Mouse (Mus musculus): ENCODE measurements around the gene 1700003E16Rik. TPM values are rescaled to one million over a fixed set of nuclear protein-coding genes. Genes with fewer than 3 reads are reported as not detected.

The 1700003E16Rik gene
- polyA plus RNA-seq, 1 experiment: 1.9 TPM

- peaks cover 16% of the 10 kb centered on the region for H3K79me2 ChIP-seq (ENCODE audit: control insufficient read depth, insufficient read depth)
- H3ac ChIP-seq (ENCODE audit: control insufficient read depth, insufficient read length): peak overlapping the region; percentile 29
- TF ChIP-seq TCF3 (IDR thresholded peaks at IDR 0.05; ENCODE audit: insufficient read length, low read depth) (no peak), REST (IDR thresholded peaks at IDR 0.05; ENCODE audit: insufficient read depth, insufficient read length) (no peak), MYOD1 (IDR thresholded peaks at IDR 0.05; ENCODE audit: control insufficient read depth in 1 of 3, insufficient read length in 2 of 3, low read depth in 2 of 3) (no peak), E2F4 (IDR thresholded peaks at IDR 0.05; ENCODE audit: insufficient read depth) (no peak), MAX (IDR thresholded peaks at IDR 0.05; ENCODE audit: low read depth) (no peak), POLR2A (IDR thresholded peaks at IDR 0.05; ENCODE audit: insufficient read length, low read depth) (no peak), SRF (IDR thresholded peaks at IDR 0.05; ENCODE audit: control insufficient read depth, insufficient read length, low read depth) (no peak), USF1 (IDR thresholded peaks at IDR 0.05; ENCODE audit: low read depth) (no peak)
- peak overlapping the region; percentile 85 for H3K4me2 ChIP-seq (ENCODE audit: low read depth)
- H3K4me3 ChIP-seq: peak overlapping the region; percentile 59
- H3K27me3 ChIP-seq (ENCODE audit: control insufficient read depth, insufficient read depth, insufficient read length): no peaks in the 10 kb centered on the region
- H3K36me3 ChIP-seq (ENCODE audit: control insufficient read depth, insufficient read depth): no peaks in the 10 kb centered on the region
Observed at GRCm38 (mm10) chr6:83121863-83122710, 34.1 kb upstream of the 1700003E16Rik start.

- H3K4me2 ChIP-seq (ENCODE audit: low read depth): peak overlapping the region; percentile 85
- H3K4me3 ChIP-seq: peak overlapping the region; percentile 59
- no peaks in the 10 kb centered on the region for H3K27me3 ChIP-seq (ENCODE audit: control insufficient read depth, insufficient read depth, insufficient read length)
- no peak for TF ChIP-seq CEBPB (IDR thresholded peaks at IDR 0.05; ENCODE audit: insufficient read depth, poor library complexity, severe bottlenecking)
- no peak for TF ChIP-seq TCF3 (IDR thresholded peaks at IDR 0.05; ENCODE audit: insufficient read length, low read depth)
- no peak for TF ChIP-seq SRF (IDR thresholded peaks at IDR 0.05; ENCODE audit: control insufficient read depth, insufficient read length, low read depth)
- no peak for TF ChIP-seq TCF12 (IDR thresholded peaks at IDR 0.05; ENCODE audit: insufficient read depth, poor library complexity, severe bottlenecking)
- TF ChIP-seq E2F4 (IDR thresholded peaks at IDR 0.05; ENCODE audit: insufficient read depth): no peak
- TF ChIP-seq USF1 (IDR thresholded peaks at IDR 0.05; ENCODE audit: low read depth): no peak
- no peak for TF ChIP-seq POLR2A (IDR thresholded peaks at IDR 0.05; ENCODE audit: insufficient read length, low read depth)
- TF ChIP-seq REST (IDR thresholded peaks at IDR 0.05; ENCODE audit: insufficient read depth, insufficient read length): no peak
- no peak for TF ChIP-seq MYOG (IDR thresholded peaks at IDR 0.05; ENCODE audit: control insufficient read depth in 1 of 3, insufficient read depth in 1 of 3, insufficient read length in 2 of 3, low read depth in 2 of 3)
- TF ChIP-seq POLR2AphosphoS2 (IDR thresholded peaks at IDR 0.05; ENCODE audit: insufficient read length, low read depth): no peak
- TF ChIP-seq MYOD1 (IDR thresholded peaks at IDR 0.05; ENCODE audit: control insufficient read depth in 1 of 3, insufficient read length in 2 of 3, low read depth in 2 of 3): no peak
- no peak for TF ChIP-seq MAX (IDR thresholded peaks at IDR 0.05; ENCODE audit: low read depth)
- peaks cover 15% of the 10 kb centered on the region for H3K79me2 ChIP-seq (ENCODE audit: control insufficient read depth, insufficient read depth)
- no peak overlapping the region for H3ac ChIP-seq (ENCODE audit: control insufficient read depth, insufficient read length)
- H3K36me3 ChIP-seq (ENCODE audit: control insufficient read depth, insufficient read depth): no peaks in the 10 kb centered on the region
Observed at GRCm38 (mm10) chr6:83122961-83123360, 33.2 kb upstream of the 1700003E16Rik start.

- Histone ChIP-seq H3ac (ENCODE audit: control insufficient read depth, insufficient read length) (peak overlapping the region; percentile 23), H3K4me3 (peak overlapping the region; percentile 61), H3K4me2 (ENCODE audit: low read depth) (peak overlapping the region; percentile 96), H3K79me2 (ENCODE audit: control insufficient read depth, insufficient read depth) (peaks cover 15% of the 10 kb centered on the region), H3K36me3 (ENCODE audit: control insufficient read depth, insufficient read depth) (no peaks in the 10 kb centered on the region), H3K27me3 (ENCODE audit: control insufficient read depth, insufficient read depth, insufficient read length) (no peaks in the 10 kb centered on the region)
- TF ChIP-seq POLR2A (IDR thresholded peaks at IDR 0.05; ENCODE audit: insufficient read length, low read depth): peak; percentile 63
- no peak for TF ChIP-seq E2F4 (IDR thresholded peaks at IDR 0.05; ENCODE audit: insufficient read depth)
- TF ChIP-seq REST (IDR thresholded peaks at IDR 0.05; ENCODE audit: insufficient read depth, insufficient read length): no peak
- no peak for TF ChIP-seq TCF3 (IDR thresholded peaks at IDR 0.05; ENCODE audit: insufficient read length, low read depth)
- TF ChIP-seq TCF12 (IDR thresholded peaks at IDR 0.05; ENCODE audit: insufficient read depth, poor library complexity, severe bottlenecking): no peak
- no peak for TF ChIP-seq USF1 (IDR thresholded peaks at IDR 0.05; ENCODE audit: low read depth)
- peak; percentile 76 for TF ChIP-seq POLR2AphosphoS2 (IDR thresholded peaks at IDR 0.05; ENCODE audit: insufficient read length, low read depth)
- TF ChIP-seq MYOD1 (IDR thresholded peaks at IDR 0.05; ENCODE audit: control insufficient read depth in 1 of 3, insufficient read length in 2 of 3, low read depth in 2 of 3): no peak
- no peak for TF ChIP-seq CEBPB (IDR thresholded peaks at IDR 0.05; ENCODE audit: insufficient read depth, poor library complexity, severe bottlenecking)
- peak; percentile 59 for TF ChIP-seq SRF (IDR thresholded peaks at IDR 0.05; ENCODE audit: control insufficient read depth, insufficient read length, low read depth)
Observed at GRCm38 (mm10) chr6:83124851-83125312, 31.3 kb upstream of the 1700003E16Rik start.

DNA sequence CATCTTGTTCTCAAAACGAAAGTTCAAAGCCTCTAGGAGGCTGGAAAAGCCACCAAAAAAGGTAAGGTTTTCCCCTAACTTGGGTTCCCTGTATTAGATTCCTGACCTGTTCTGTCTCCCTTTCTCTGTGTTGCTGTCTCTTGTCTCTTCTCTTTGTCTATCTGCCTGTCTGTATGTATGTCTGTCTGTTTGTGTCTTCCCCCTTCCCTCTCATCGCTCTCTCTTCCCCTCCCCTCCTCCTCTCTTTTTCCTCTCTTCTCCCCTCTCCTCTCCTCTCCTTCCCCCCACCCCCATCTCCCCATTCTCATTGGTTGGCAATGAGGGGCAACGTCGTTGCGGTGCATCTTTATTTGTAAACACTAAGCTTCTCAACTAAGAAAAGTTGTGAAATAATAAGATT is 30.9 kb upstream of the 1700003E16Rik start, which contains the start of gene Ino80b:
Gene Ino80b, minus strand, starts transcription at position 101 of the 400 bp plus-strand sequence.
- peaks cover 15% of the 10 kb centered on the region for H3K79me2 ChIP-seq (ENCODE audit: control insufficient read depth, insufficient read depth)
- peak within 1 kb of the TSS; percentile 23 for H3ac ChIP-seq (ENCODE audit: control insufficient read depth, insufficient read length)
- no peaks in the 10 kb centered on the region for H3K27me3 ChIP-seq (ENCODE audit: control insufficient read depth, insufficient read depth, insufficient read length)
- peak within 1 kb of the TSS; percentile 96 for H3K4me2 ChIP-seq (ENCODE audit: low read depth)
- TF ChIP-seq SRF (IDR thresholded peaks at IDR 0.05; ENCODE audit: control insufficient read depth, insufficient read length, low read depth) (no peak), USF1 (IDR thresholded peaks at IDR 0.05; ENCODE audit: low read depth) (no peak), TCF3 (IDR thresholded peaks at IDR 0.05; ENCODE audit: insufficient read length, low read depth) (no peak), CEBPB (IDR thresholded peaks at IDR 0.05; ENCODE audit: insufficient read depth, poor library complexity, severe bottlenecking) (no peak), POLR2AphosphoS2 (IDR thresholded peaks at IDR 0.05; ENCODE audit: insufficient read length, low read depth) (no peak), REST (IDR thresholded peaks at IDR 0.05; ENCODE audit: insufficient read depth, insufficient read length) (no peak), MYOG (IDR thresholded peaks at IDR 0.05; ENCODE audit: control insufficient read depth in 1 of 3, insufficient read depth in 1 of 3, insufficient read length in 2 of 3, low read depth in 2 of 3) (no peak), POLR2A (IDR thresholded peaks at IDR 0.05; ENCODE audit: insufficient read length, low read depth) (no peak), E2F4 (IDR thresholded peaks at IDR 0.05; ENCODE audit: insufficient read depth) (no peak), MYOD1 (IDR thresholded peaks at IDR 0.05; ENCODE audit: control insufficient read depth in 1 of 3, insufficient read length in 2 of 3, low read depth in 2 of 3) (no peak), MAX (IDR thresholded peaks at IDR 0.05; ENCODE audit: low read depth) (no peak), TCF12 (IDR thresholded peaks at IDR 0.05; ENCODE audit: insufficient read depth, poor library complexity, severe bottlenecking) (no peak)
- no peaks in the 10 kb centered on the region for H3K36me3 ChIP-seq (ENCODE audit: control insufficient read depth, insufficient read depth)
- peak within 1 kb of the TSS; percentile 61 for H3K4me3 ChIP-seq

Data from myocyte (in vitro differentiated cells).